Mouse (Mus musculus) neural tube, embryonic 11.5 days (tissue): ENCODE data around the gene Churc1. TPM values are rescaled to one million over a fixed set of nuclear protein-coding genes. Genes with fewer than 3 reads are reported as not detected.
A peak's percentile ranks its signal among the peaks of the same experiment; 100 is the strongest.

Experiments used
- ATAC-seq: fragments of 200-750 bp; cut with Nextera tagmentation; 2 replicates; pipeline ENCODE4 v1.8.0; 2017; ENCODE audit warnings: moderate number of reproducible peaks, mild to moderate bottlenecking, moderate TSS enrichment, moderate library complexity; ENCODE audit not compliant: insufficient read depth, low FRiP score, low TSS enrichment
- DNase-seq: peaks from one replicate; pipeline ENCODE4 v3.0.0-alpha.2; 2015; ENCODE audit warnings: low spot score
- H3K27ac ChIP-seq: fragments of 300-500 bp; sonication (generic); 2 replicates; pipeline ENCODE4 v1.5.1; 2014; ENCODE audit warnings: low read depth, mild to moderate bottlenecking, low read length
- H3K27me3 ChIP-seq: fragments of 300-500 bp; sonication (generic); 2 replicates; pipeline ENCODE4 v1.6.1; 2014; ENCODE audit warnings: mild to moderate bottlenecking, low read length, mixed read lengths; ENCODE audit not compliant: control insufficient read depth, insufficient read depth
- H3K36me3 ChIP-seq: fragments of 300-500 bp; sonication (generic); 2 replicates; pipeline ENCODE4 v1.6.1; 2014; ENCODE audit warnings: mild to moderate bottlenecking, low read length, moderate library complexity, mixed read lengths; ENCODE audit not compliant: control insufficient read depth, insufficient read depth
- H3K4me1 ChIP-seq: fragments of 300-500 bp; sonication (generic); 2 replicates; pipeline ENCODE4 v1.6.1; 2014; ENCODE audit warnings: low read length, mixed read lengths; ENCODE audit not compliant: control insufficient read depth, insufficient read depth
- H3K4me2 ChIP-seq: fragments of 300-500 bp; sonication (generic); 2 replicates; pipeline ENCODE4 v1.6.1; 2014; ENCODE audit warnings: low read depth, mild to moderate bottlenecking, moderate library complexity
- H3K4me3 ChIP-seq: fragments of 300-500 bp; sonication (generic); 2 replicates; pipeline ENCODE4 v1.5.1; 2014; ENCODE audit warnings: low read depth, low read length
- H3K9ac ChIP-seq: fragments of 300-500 bp; sonication (generic); 2 replicates; pipeline ENCODE4 v1.6.1; 2014; ENCODE audit warnings: mild to moderate bottlenecking, low read length
- H3K9me3 ChIP-seq: fragments of 300-500 bp; sonication (generic); 2 replicates; pipeline ENCODE4 v1.6.1; 2016; ENCODE audit warnings: low read length; ENCODE audit not compliant: control insufficient read depth
- WGBS: fragments of 180-500 bp; shearing (Covaris S2); extraction: QIAGEN DNeasy Blood & Tissue Kit; methylation state at CpG from one replicate; pipeline ENCODE4 v1.1.7; 2014; 5-methylcytosine and 5-hydroxymethylcytosine counted together
- polyA plus RNA-seq: library from polyadenylated mRNA; unstranded; fragments of >200 nt; fragmentation: Nextera tagmentation; extraction: Ambion mirVana; gene quantifications from 2 replicates; pipeline ENCODE4 v1.2.1, GENCODE M21; 2014

The Churc1 gene
- polyA plus RNA-seq, 1 experiment from 2014 or later: 105 TPM

- Histone ChIP-seq H3K4me1 (peaks cover 7% of the 10 kb centered on the region), H3K9ac (no peak overlapping the region), H3K4me2 (no peak overlapping the region), H3K27me3 (peaks cover 4% of the 10 kb centered on the region; the same call in 1 of the 2 replicates), H3K36me3 (no peaks in the 10 kb centered on the region), H3K4me3 (no peak overlapping the region), H3K9me3 (no peaks in the 10 kb centered on the region), H3K27ac (no peak overlapping the region)
- ATAC-seq (no peak), DNase-seq (no peak)
- WGBS: 74% methylated on average over 4 of the region's 4 CpGs
Measured at GRCm38 (mm10) chr12:76818120-76818519, 52.8 kb downstream of the Churc1 start.

- ATAC-seq (no peak), DNase-seq (no peak)
- peaks cover 6% of the 10 kb centered on the region; the same call in 1 of the 2 replicates for H3K27me3 ChIP-seq
- H3K27ac ChIP-seq: no peak overlapping the region
- H3K4me3 ChIP-seq: no peak overlapping the region
- H3K4me2 ChIP-seq: no peak overlapping the region
- H3K9me3 ChIP-seq: no peaks in the 10 kb centered on the region
- peaks cover 7% of the 10 kb centered on the region for H3K4me1 ChIP-seq
- 89% methylated on average over 9 of the region's 9 CpGs for WGBS
- H3K9ac ChIP-seq: no peak overlapping the region
- no peaks in the 10 kb centered on the region for H3K36me3 ChIP-seq
Measured at GRCm38 (mm10) chr12:76818908-76819307, 53.6 kb downstream of the Churc1 start.

GRCm38 (mm10) chr12:76819816-76820215, 54.5 kb downstream of the Churc1 start:
- Histone ChIP-seq H3K9me3 (no peaks in the 10 kb centered on the region), H3K4me3 (no peak overlapping the region), H3K27ac (no peak overlapping the region), H3K9ac (no peak overlapping the region), H3K36me3 (no peaks in the 10 kb centered on the region), H3K4me2 (no peak overlapping the region), H3K27me3 (peaks cover 9% of the 10 kb centered on the region; the same call in 1 of the 2 replicates), H3K4me1 (peaks cover 7% of the 10 kb centered on the region)
- WGBS: 72% methylated on average over 6 of the region's 6 CpGs
- ATAC-seq (no peak), DNase-seq (no peak)

GRCm38 (mm10) chr12:76820615-76821014, 55.3 kb downstream of the Churc1 start:
- H3K4me1 ChIP-seq: peaks cover 7% of the 10 kb centered on the region
- peak overlapping the region; percentile 20; the same call in 1 of the 2 replicates for H3K4me2 ChIP-seq
- peak; percentile 33 for DNase-seq
- H3K27me3 ChIP-seq: peaks cover 9% of the 10 kb centered on the region; the same call in 1 of the 2 replicates
- no peaks in the 10 kb centered on the region for H3K9me3 ChIP-seq
- H3K9ac ChIP-seq: no peak overlapping the region
- H3K36me3 ChIP-seq: no peaks in the 10 kb centered on the region
- H3K4me3 ChIP-seq: no peak overlapping the region
- H3K27ac ChIP-seq: no peak overlapping the region
- ATAC-seq: no peak
- WGBS: 53% methylated on average over 4 of the region's 4 CpGs

GRCm38 (mm10) chr12:76822002-76822650, 56.8 kb downstream of the Churc1 start:
- peaks cover 7% of the 10 kb centered on the region for H3K4me1 ChIP-seq
- no peak overlapping the region for H3K27ac ChIP-seq
- DNase-seq (peak; percentile 63), ATAC-seq (peak; percentile 76)
- no peaks in the 10 kb centered on the region for H3K36me3 ChIP-seq
- WGBS: under 1% methylated on average over 47 of the region's 66 CpGs
- H3K4me2 ChIP-seq: peak overlapping the region; percentile 94
- H3K9ac ChIP-seq: peak overlapping the region; percentile 81
- H3K9me3 ChIP-seq: no peaks in the 10 kb centered on the region
- peaks cover 9% of the 10 kb centered on the region; the same call in 1 of the 2 replicates for H3K27me3 ChIP-seq
- H3K4me3 ChIP-seq: peak overlapping the region; percentile 64

- no peak for ATAC-seq
- Histone ChIP-seq H3K27me3 (peaks cover 9% of the 10 kb centered on the region; the same call in 1 of the 2 replicates), H3K36me3 (no peaks in the 10 kb centered on the region), H3K4me1 (peaks cover 6% of the 10 kb centered on the region), H3K4me2 (peak within 1 kb of the TSS; percentile 94), H3K27ac (no peak within 1 kb of the TSS), H3K9ac (peak within 1 kb of the TSS; percentile 81), H3K4me3 (peak within 1 kb of the TSS; percentile 64), H3K9me3 (no peaks in the 10 kb centered on the region)
- WGBS: 2% methylated on average over 17 of the region's 17 CpGs
- no peak for DNase-seq
Measured at GRCm38 (mm10) chr12:76822651-76823041, 57.3 kb downstream of the Churc1 start, which contains the start of gene Rab15. Gene Rab15 (minus strand): TSS chr12:76822908.

- WGBS: 73% methylated on average over 4 of the region's 4 CpGs
- Histone ChIP-seq H3K27me3 (peaks cover 9% of the 10 kb centered on the region; the same call in 1 of the 2 replicates), H3K27ac (no peak overlapping the region), H3K36me3 (no peaks in the 10 kb centered on the region), H3K4me2 (no peak overlapping the region), H3K9ac (no peak overlapping the region), H3K4me3 (no peak overlapping the region), H3K9me3 (no peaks in the 10 kb centered on the region), H3K4me1 (peaks cover 3% of the 10 kb centered on the region; the same call in 1 of the 2 replicates)
- DNase-seq: no peak
- no peak for ATAC-seq
Measured at GRCm38 (mm10) chr12:76825283-76825682, 59.9 kb downstream of the Churc1 start.

- DNase-seq (no peak), ATAC-seq (no peak)
- H3K27me3 ChIP-seq: no peaks in the 10 kb centered on the region
- H3K36me3 ChIP-seq: no peaks in the 10 kb centered on the region
- no peaks in the 10 kb centered on the region for H3K9me3 ChIP-seq
- no peaks in the 10 kb centered on the region for H3K4me1 ChIP-seq
- WGBS: 4% methylated on average over 3 of the region's 3 CpGs
- no peak overlapping the region for H3K9ac ChIP-seq
- H3K4me2 ChIP-seq: no peak overlapping the region
- H3K27ac ChIP-seq: no peak overlapping the region
- no peak overlapping the region for H3K4me3 ChIP-seq
Measured at GRCm38 (mm10) chr12:76832704-76833103, 67.4 kb downstream of the Churc1 start.
